Mouse (Mus musculus) heart, adult 11 months (tissue): ENCODE measurements around the gene Ccdc170.

Source experiments
- DNase-seq: peaks from one replicate; pipeline ENCODE4 v3.0.0; 2022

The Ccdc170 gene

GRCm38 (mm10) chr10:4522116-4522515, 39.8 kb downstream of the Ccdc170 start:
- DNase-seq = peak; percentile 61

- peak; percentile 86 for DNase-seq
Measured at GRCm38 (mm10) chr10:4523078-4523477, 40.8 kb downstream of the Ccdc170 start.

- DNase-seq = peak; percentile 49
Measured at GRCm38 (mm10) chr10:4528043-4528442, 45.7 kb downstream of the Ccdc170 start.

GRCm38 (mm10) chr10:4530638-4531235, 48.4 kb downstream of the Ccdc170 start:
- peak; percentile 60 for DNase-seq

GRCm38 (mm10) chr10:4531933-4532332, 49.6 kb downstream of the Ccdc170 start:
- no peak for DNase-seq

GRCm38 (mm10) chr10:4532731-4533130, 50.4 kb downstream of the Ccdc170 start:
- peak; percentile 61 for DNase-seq

GRCm38 (mm10) chr10:4533873-4534272, 51.6 kb downstream of the Ccdc170 start:
- peak; percentile 90 for DNase-seq

GRCm38 (mm10) chr10:4545550-4545949, 63.2 kb downstream of the Ccdc170 start:
- peak; percentile 33 for DNase-seq

- DNase-seq = peak; percentile 93
Measured at GRCm38 (mm10) chr10:4553442-4554119, 71.3 kb downstream of the Ccdc170 start.

GRCm38 (mm10) chr10:4556842-4557377, 74.6 kb downstream of the Ccdc170 start:
- peak; percentile 88 for DNase-seq

GRCm38 (mm10) chr10:4559132-4559531, 76.8 kb downstream of the Ccdc170 start:
- DNase-seq = peak; percentile 74

- DNase-seq = peak; percentile 46
Measured at GRCm38 (mm10) chr10:4565148-4565547, 82.8 kb downstream of the Ccdc170 start.

- peak; percentile 61 for DNase-seq
Measured at GRCm38 (mm10) chr10:4570778-4571177, 88.5 kb downstream of the Ccdc170 start.

- peak; percentile 15 for DNase-seq
Measured at GRCm38 (mm10) chr10:4571304-4571703, 89.0 kb downstream of the Ccdc170 start.

- peak; percentile 81 for DNase-seq
Measured at GRCm38 (mm10) chr10:4581905-4582304, 99.6 kb downstream of the Ccdc170 start.

GRCm38 (mm10) chr10:4586691-4587090, 104.4 kb downstream of the Ccdc170 start:
- peak; percentile 51 for DNase-seq

- peak; percentile 64 for DNase-seq
Measured at GRCm38 (mm10) chr10:4589576-4589975, 107.3 kb downstream of the Ccdc170 start.

GRCm38 (mm10) chr10:4590956-4591355, 108.7 kb downstream of the Ccdc170 start:
- no peak for DNase-seq

- peak; percentile 31 for DNase-seq
Measured at GRCm38 (mm10) chr10:4593828-4594227, 111.5 kb downstream of the Ccdc170 start.

GRCm38 (mm10) chr10:4597211-4597610, 114.9 kb downstream of the Ccdc170 start:
- DNase-seq = peak; percentile 55

GRCm38 (mm10) chr10:4598244-4598842, 116.0 kb downstream of the Ccdc170 start:
- DNase-seq = peak; percentile 86

- DNase-seq = peak; percentile 84
Measured at GRCm38 (mm10) chr10:4598916-4599315, 116.6 kb downstream of the Ccdc170 start.

- DNase-seq = peak; percentile 25
Measured at GRCm38 (mm10) chr10:4599591-4599990, 117.3 kb downstream of the Ccdc170 start.
